Mouse (Mus musculus) heart, postnatal 0 days (tissue): ENCODE results near the gene Nphs1.

Experiments used
- CTCF ChIP-seq: IDR thresholded peaks from 2 replicates; pipeline ENCODE4 v1.5.1; 2016; ENCODE audit warnings: antibody characterized with exemption, control low read depth, low read depth
- EP300 ChIP-seq: IDR thresholded peaks from 2 replicates; pipeline ENCODE4 v1.6.1; 2016; ENCODE audit warnings: antibody characterized with exemption, low read depth

DNA sequence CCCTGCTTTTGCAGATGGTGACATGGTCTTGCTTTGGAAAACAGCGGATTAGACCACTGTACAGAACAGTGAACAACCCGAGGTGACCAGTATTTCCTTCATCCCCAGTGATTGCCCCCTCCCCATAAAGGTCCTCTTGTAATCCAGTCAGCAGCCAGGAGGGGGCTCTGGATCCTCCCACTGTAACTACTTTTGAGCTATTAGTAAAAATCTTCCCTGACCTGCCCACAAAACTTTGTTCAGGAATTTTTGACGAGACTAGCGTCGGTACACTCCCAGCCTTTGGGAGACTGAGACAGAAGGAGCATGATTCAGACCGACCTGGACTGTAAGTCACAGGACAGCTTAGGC lies 32.8 kb downstream of the Nphs1 start:
- TF ChIP-seq CTCF = no peak
- no peak for TF ChIP-seq EP300
